Mouse (Mus musculus) brain, embryonic 14.5 days (tissue): ENCODE measurements at regions not wholly inside any gene's neighbourhood (a gene's known extent, or its start where the extent isn't known, plus 50 kb on each side); places are given as distances from the start of the nearest gene placed in this dataset.
A peak's percentile ranks its signal among the peaks of the same experiment; 100 is the strongest.
"Not testable (repeated sequence)": the region's sequence is repeated elsewhere in the genome, so short reads cannot be mapped to it uniquely, and the experiment has no call there.

Experiments used
- DNase-seq: peaks from one replicate; pipeline ENCODE4 v3.0.0-alpha.2; 2011; ENCODE audit warnings: low read depth
- CTCF ChIP-seq: fragments of 200-500 bp; IDR thresholded peaks from 2 replicates; pipeline ENCODE4 v1.5.1; 2012; ENCODE audit warnings: inconsistent platforms, mild to moderate bottlenecking, moderate library complexity, borderline replicate concordance; ENCODE audit not compliant: insufficient read depth, insufficient read length; ENCODE audit errors: extremely low read depth
- POLR2A ChIP-seq: fragments of 200-500 bp; IDR thresholded peaks from 2 replicates; pipeline ENCODE4 v1.6.1; 2012; ENCODE audit warnings: mild to moderate bottlenecking, inconsistent platforms, borderline replicate concordance; ENCODE audit not compliant: poor library complexity, insufficient read depth, insufficient read length, severe bottlenecking; ENCODE audit errors: extremely low read depth

- no peak for DNase-seq
- TF ChIP-seq CTCF (no peak), POLR2A (no peak)
Observed at GRCm38 (mm10) chr2:107117564-107117963, 58.1 kb upstream of the Fshb start.

- TF ChIP-seq CTCF, result no peak
- TF ChIP-seq POLR2A, result no peak
- no peak for DNase-seq
Observed at GRCm38 (mm10) chr2:107118711-107119474, 59.4 kb upstream of the Fshb start.

DNA sequence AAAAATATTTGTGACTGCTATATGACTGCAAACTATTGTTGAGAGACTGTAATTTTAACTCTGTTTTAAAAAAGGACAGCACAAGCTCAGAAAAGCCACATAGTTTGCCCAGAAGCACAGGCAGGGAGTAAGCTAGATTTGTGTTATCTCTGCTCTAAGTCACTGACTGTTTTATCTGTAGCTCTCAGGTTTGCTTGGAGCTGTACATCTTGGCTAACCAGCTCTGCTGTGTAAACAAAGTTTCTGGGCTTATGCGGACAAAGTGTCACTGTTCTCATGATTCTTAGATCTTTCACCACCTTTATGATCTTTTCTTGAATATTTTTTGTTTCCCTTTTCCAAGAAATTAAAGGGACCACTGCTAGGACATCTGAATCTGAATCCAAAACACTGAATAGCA is 60.2 kb upstream of the Fshb start:
- no peak for DNase-seq
- no peak for TF ChIP-seq POLR2A
- TF ChIP-seq CTCF, result no peak

- peak; percentile 49 for DNase-seq
- TF ChIP-seq CTCF (no peak), POLR2A (no peak)
Observed at GRCm38 (mm10) chr2:107133186-107133585, 73.7 kb upstream of the Fshb start.

GRCm38 (mm10) chr2:107149317-107149716 is 89.9 kb upstream of the Fshb start:
- peak; percentile 36 for DNase-seq

GRCm38 (mm10) chr2:107149851-107150250 is 90.4 kb upstream of the Fshb start:
- DNase-seq, result no peak
- TF ChIP-seq CTCF, result no peak
- no peak for TF ChIP-seq POLR2A

More at GRCm38 (mm10) chr2:107149317-107149716, 89.9 kb upstream of the Fshb start:
- TF ChIP-seq POLR2A (no peak), CTCF (no peak)

DNA sequence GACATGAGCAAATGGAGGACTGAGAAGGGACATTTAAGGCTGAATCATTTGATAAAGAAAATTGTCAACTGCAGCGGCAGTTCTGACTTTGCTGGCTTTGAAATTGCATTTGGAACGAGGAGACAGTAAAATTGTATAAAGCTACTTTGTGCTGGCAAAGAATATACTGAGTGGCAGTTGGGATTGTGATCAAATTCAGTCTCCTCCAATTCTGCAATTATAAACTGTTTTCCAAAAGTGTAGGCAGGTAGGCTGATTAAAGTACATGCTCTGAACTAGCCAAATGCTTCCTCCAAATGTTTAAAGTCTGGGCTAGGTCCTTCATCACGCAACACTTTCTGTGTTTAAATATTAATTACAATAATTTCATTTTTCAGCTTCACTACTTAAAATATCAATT is 90.9 kb upstream of the Fshb start:
- TF ChIP-seq POLR2A (no peak), CTCF (no peak)
- DNase-seq, result no peak

GRCm38 (mm10) chr2:107151878-107152277 is 92.4 kb upstream of the Fshb start:
- DNase-seq, result no peak
- TF ChIP-seq POLR2A (no peak), CTCF (no peak)

GRCm38 (mm10) chr2:107158836-107159402 is 99.5 kb upstream of the Fshb start:
- not testable (repeated sequence) for DNase-seq

GRCm38 (mm10) chr2:107175721-107176120 is 114.7 kb upstream of the Kcna4 start:
- peak; percentile 10 for DNase-seq
- no peak for TF ChIP-seq POLR2A
- peak; percentile 37; the same call in 1 of the 2 replicates for TF ChIP-seq CTCF

- no peak for DNase-seq
- TF ChIP-seq POLR2A, result no peak
- TF ChIP-seq CTCF, result no peak
Observed at GRCm38 (mm10) chr2:107183066-107183465, 107.4 kb upstream of the Kcna4 start.

DNA sequence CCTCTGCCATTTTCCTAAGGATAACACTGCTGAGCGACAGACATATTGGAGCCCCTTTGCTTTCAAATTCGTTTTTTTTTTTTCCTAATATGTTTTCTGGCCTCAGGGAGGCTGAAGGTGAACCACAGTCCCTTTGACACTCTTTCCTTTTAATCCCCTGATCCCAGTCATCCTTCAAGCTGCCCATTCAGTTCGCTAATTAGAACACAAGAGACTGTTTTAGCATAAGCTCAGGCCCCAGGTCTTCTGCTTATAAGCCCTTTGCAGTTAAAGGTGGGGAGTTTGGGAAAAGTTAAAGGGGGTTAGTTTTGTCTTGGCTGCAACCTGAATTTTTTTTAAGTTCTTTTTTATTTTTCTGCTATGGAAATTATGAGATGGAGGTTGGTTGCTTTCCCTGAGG is 105.6 kb upstream of the Kcna4 start:
- peak; percentile 36 for DNase-seq
- TF ChIP-seq POLR2A (no peak), CTCF (no peak)
